Mouse (Mus musculus): ENCODE measurements around the gene Calb2. TPM values are rescaled to one million over a fixed set of nuclear protein-coding genes. Genes with fewer than 3 reads are reported as not detected.

The Calb2 gene
- polyA plus RNA-seq (2015; fragmentation: Nextera tagmentation; extraction: Ambion mirVana), result not detected in 2 replicates

- 1% methylated on average over 33 of the region's 33 CpGs for WGBS (ENCODE audit: insufficient replicate concordance)
- Histone ChIP-seq H3K27me3 (ENCODE audit: control insufficient read depth, insufficient read depth, low read depth, low read length) (peaks cover 19% of the 10 kb centered on the region), H3K27ac (ENCODE audit: low read length) (no peak within 1 kb of the TSS), H3K4me2 (ENCODE audit: low read depth, low read length) (no peak within 1 kb of the TSS), H3K9me3 (replicated peaks; ENCODE audit: control insufficient read depth, low read length) (no peaks in the 10 kb centered on the region), H3K4me1 (ENCODE audit: control insufficient read depth, low read depth, low read length) (no peaks in the 10 kb centered on the region), H3K36me3 (ENCODE audit: control insufficient read depth, insufficient read depth) (no peaks in the 10 kb centered on the region), H3K9ac (ENCODE audit: low read depth, low read length) (no peak within 1 kb of the TSS), H3K4me3 (ENCODE audit: low read depth, low read length) (no peak within 1 kb of the TSS)
- ATAC-seq (ENCODE audit: low read depth), result no peak
Measured at GRCm38 (mm10) chr8:110168046-110168445, at the start of gene Calb2. Calb2 (minus strand) TSS chr8:110168210.

- Histone ChIP-seq H3K36me3 (ENCODE audit: control insufficient read depth, insufficient read depth) (peaks cover 20% of the 10 kb centered on the region), H3K9me3 (replicated peaks; ENCODE audit: control insufficient read depth, low read length) (no peaks in the 10 kb centered on the region), H3K27ac (ENCODE audit: low read length) (no peak overlapping the region), H3K4me3 (ENCODE audit: low read depth, low read length) (peak overlapping the region; percentile 76), H3K9ac (ENCODE audit: low read depth, low read length) (peak overlapping the region; percentile 64), H3K4me2 (ENCODE audit: low read depth, low read length) (peak overlapping the region; percentile 86), H3K27me3 (ENCODE audit: control insufficient read depth, insufficient read depth, low read depth, low read length) (no peaks in the 10 kb centered on the region), H3K4me1 (ENCODE audit: control insufficient read depth, low read depth, low read length) (peaks cover 9% of the 10 kb centered on the region)
- 0% methylated on average over 43 of the region's 43 CpGs for WGBS (ENCODE audit: insufficient replicate concordance)
- peak; percentile 98 for ATAC-seq (ENCODE audit: low read depth)
Measured at GRCm38 (mm10) chr8:110217681-110218131, 49.7 kb upstream of the Calb2 start.

- no peak for ATAC-seq (ENCODE audit: low read depth)
Measured at GRCm38 (mm10) chr8:110217198-110217597, 49.2 kb upstream of the Calb2 start.

GRCm38 (mm10) chr8:110216253-110216652 lies 48.2 kb upstream of the Calb2 start:
- Histone ChIP-seq H3K36me3 (ENCODE audit: control insufficient read depth, insufficient read depth) (peaks cover 6% of the 10 kb centered on the region), H3K4me2 (ENCODE audit: low read depth, low read length) (no peak overlapping the region), H3K27me3 (ENCODE audit: control insufficient read depth, insufficient read depth, low read depth, low read length) (no peaks in the 10 kb centered on the region), H3K9me3 (replicated peaks; ENCODE audit: control insufficient read depth, low read length) (no peaks in the 10 kb centered on the region), H3K9ac (ENCODE audit: low read depth, low read length) (no peak overlapping the region), H3K4me1 (ENCODE audit: control insufficient read depth, low read depth, low read length) (peaks cover 9% of the 10 kb centered on the region), H3K27ac (ENCODE audit: low read length) (no peak overlapping the region), H3K4me3 (ENCODE audit: low read depth, low read length) (no peak overlapping the region)
- 55% methylated on average over 5 of the region's 5 CpGs for WGBS (ENCODE audit: insufficient replicate concordance)
- no peak for ATAC-seq (ENCODE audit: low read depth)

More at GRCm38 (mm10) chr8:110217198-110217597, 49.2 kb upstream of the Calb2 start:
- Histone ChIP-seq H3K9me3 (replicated peaks; ENCODE audit: control insufficient read depth, low read length) (no peaks in the 10 kb centered on the region), H3K36me3 (ENCODE audit: control insufficient read depth, insufficient read depth) (peaks cover 16% of the 10 kb centered on the region), H3K9ac (ENCODE audit: low read depth, low read length) (no peak overlapping the region), H3K4me2 (ENCODE audit: low read depth, low read length) (peak overlapping the region; percentile 86), H3K27ac (ENCODE audit: low read length) (no peak overlapping the region), H3K4me1 (ENCODE audit: control insufficient read depth, low read depth, low read length) (peaks cover 9% of the 10 kb centered on the region), H3K4me3 (ENCODE audit: low read depth, low read length) (peak overlapping the region; percentile 76), H3K27me3 (ENCODE audit: control insufficient read depth, insufficient read depth, low read depth, low read length) (no peaks in the 10 kb centered on the region)
- WGBS (ENCODE audit: insufficient replicate concordance), result 42% methylated on average over 5 of the region's 5 CpGs

- H3K9me3 ChIP-seq (replicated peaks; ENCODE audit: control insufficient read depth, low read length), result no peaks in the 10 kb centered on the region
Measured at GRCm38 (mm10) chr8:110215365-110215764, 47.4 kb upstream of the Calb2 start, which contains the start of gene Cmtr2. Cmtr2 (plus strand) TSS chr8:110215665.

GRCm38 (mm10) chr8:110201806-110202205 lies 33.8 kb upstream of the Calb2 start:
- 28% methylated on average over 11 of the region's 11 CpGs for WGBS (ENCODE audit: insufficient replicate concordance)
- Histone ChIP-seq H3K4me2 (ENCODE audit: low read depth, low read length) (no peak overlapping the region), H3K27me3 (ENCODE audit: control insufficient read depth, insufficient read depth, low read depth, low read length) (no peaks in the 10 kb centered on the region), H3K4me1 (ENCODE audit: control insufficient read depth, low read depth, low read length) (no peaks in the 10 kb centered on the region), H3K27ac (ENCODE audit: low read length) (no peak overlapping the region), H3K4me3 (ENCODE audit: low read depth, low read length) (no peak overlapping the region), H3K9me3 (replicated peaks; ENCODE audit: control insufficient read depth, low read length) (no peaks in the 10 kb centered on the region), H3K36me3 (ENCODE audit: control insufficient read depth, insufficient read depth) (no peaks in the 10 kb centered on the region), H3K9ac (ENCODE audit: low read depth, low read length) (no peak overlapping the region)
- no peak for ATAC-seq (ENCODE audit: low read depth)

More at GRCm38 (mm10) chr8:110215365-110215764, 47.4 kb upstream of the Calb2 start, which contains the start of gene Cmtr2:
- ATAC-seq (ENCODE audit: low read depth), result no peak
- Histone ChIP-seq H3K27me3 (ENCODE audit: control insufficient read depth, insufficient read depth, low read depth, low read length) (no peaks in the 10 kb centered on the region), H3K27ac (ENCODE audit: low read length) (no peak within 1 kb of the TSS), H3K9ac (ENCODE audit: low read depth, low read length) (no peak within 1 kb of the TSS), H3K36me3 (ENCODE audit: control insufficient read depth, insufficient read depth) (no peaks in the 10 kb centered on the region), H3K4me1 (ENCODE audit: control insufficient read depth, low read depth, low read length) (peaks cover 9% of the 10 kb centered on the region), H3K4me2 (ENCODE audit: low read depth, low read length) (no peak within 1 kb of the TSS), H3K4me3 (ENCODE audit: low read depth, low read length) (no peak within 1 kb of the TSS)
- 55% methylated on average over 7 of the region's 7 CpGs for WGBS (ENCODE audit: insufficient replicate concordance)

- no peak overlapping the region for H3K9ac ChIP-seq (ENCODE audit: low read depth, low read length)
- no peak overlapping the region for H3K27ac ChIP-seq (ENCODE audit: low read length)
- H3K4me3 ChIP-seq (ENCODE audit: low read depth, low read length), result no peak overlapping the region
- no peaks in the 10 kb centered on the region; the same call in 1 of the 2 replicates for H3K27me3 ChIP-seq (ENCODE audit: control insufficient read depth, insufficient read depth, low read depth, low read length)
- no peak overlapping the region for H3K4me2 ChIP-seq (ENCODE audit: low read depth, low read length)
- no peaks in the 10 kb centered on the region for H3K36me3 ChIP-seq (ENCODE audit: control insufficient read depth, insufficient read depth)
- no peak for ATAC-seq (ENCODE audit: low read depth)
- no peaks in the 10 kb centered on the region for H3K9me3 ChIP-seq (replicated peaks; ENCODE audit: control insufficient read depth, low read length)
- WGBS (ENCODE audit: insufficient replicate concordance), result 3% methylated on average over 5 of the region's 5 CpGs
- no peaks in the 10 kb centered on the region for H3K4me1 ChIP-seq (ENCODE audit: control insufficient read depth, low read depth, low read length)
Measured at GRCm38 (mm10) chr8:110196678-110197077, 28.7 kb upstream of the Calb2 start.

GRCm38 (mm10) chr8:110188961-110189750 lies 21.1 kb upstream of the Calb2 start:
- Histone ChIP-seq H3K36me3 (ENCODE audit: control insufficient read depth, insufficient read depth) (no peaks in the 10 kb centered on the region), H3K4me3 (ENCODE audit: low read depth, low read length) (no peak overlapping the region), H3K9ac (ENCODE audit: low read depth, low read length) (no peak overlapping the region), H3K4me2 (ENCODE audit: low read depth, low read length) (no peak overlapping the region), H3K9me3 (replicated peaks; ENCODE audit: control insufficient read depth, low read length) (no peaks in the 10 kb centered on the region), H3K27ac (ENCODE audit: low read length) (no peak overlapping the region), H3K27me3 (ENCODE audit: control insufficient read depth, insufficient read depth, low read depth, low read length) (no peaks in the 10 kb centered on the region), H3K4me1 (ENCODE audit: control insufficient read depth, low read depth, low read length) (no peaks in the 10 kb centered on the region)
- 17% methylated on average over 8 of the region's 8 CpGs for WGBS (ENCODE audit: insufficient replicate concordance)
- no peak for ATAC-seq (ENCODE audit: low read depth)

- Histone ChIP-seq H3K9me3 (replicated peaks; ENCODE audit: control insufficient read depth, low read length) (no peaks in the 10 kb centered on the region), H3K4me1 (ENCODE audit: control insufficient read depth, low read depth, low read length) (no peaks in the 10 kb centered on the region), H3K4me3 (ENCODE audit: low read depth, low read length) (no peak overlapping the region), H3K27me3 (ENCODE audit: control insufficient read depth, insufficient read depth, low read depth, low read length) (no peaks in the 10 kb centered on the region), H3K27ac (ENCODE audit: low read length) (no peak overlapping the region), H3K36me3 (ENCODE audit: control insufficient read depth, insufficient read depth) (no peaks in the 10 kb centered on the region), H3K4me2 (ENCODE audit: low read depth, low read length) (no peak overlapping the region), H3K9ac (ENCODE audit: low read depth, low read length) (no peak overlapping the region)
- no peak for ATAC-seq (ENCODE audit: low read depth)
- 64% methylated on average over 4 of the region's 4 CpGs for WGBS (ENCODE audit: insufficient replicate concordance)
Measured at GRCm38 (mm10) chr8:110185538-110185937, 17.5 kb upstream of the Calb2 start.

All from liver, embryonic 16.5 days (tissue).